Mouse (Mus musculus) C2C12 (cell line): ENCODE results near the gene Tasp1.

ENCODE experiments used
- CTCF ChIP-seq: IDR thresholded peaks from one replicate; pipeline ENCODE4 v1.5.1; 2011; ENCODE audit not compliant: control insufficient read depth, insufficient read depth, insufficient read length
- MAX ChIP-seq: IDR thresholded peaks from one replicate; pipeline ENCODE4 v1.6.1; 2011; ENCODE audit warnings: mild to moderate bottlenecking, control low read depth

GRCm38 (mm10) chr2:140065676-140066075, 929 bp downstream of the Tasp1 start:
- TF ChIP-seq MAX (no peak), CTCF (no peak)
